Mouse (Mus musculus) C2C12 (cell line): ENCODE data around the gene Elavl1. TPM values are rescaled to one million over a fixed set of nuclear protein-coding genes. Genes with fewer than 3 reads are reported as not detected.

Experiments
- H3K27me3 ChIP-seq: one replicate; pipeline ENCODE4 v1.6.1; 2011; ENCODE audit not compliant: control insufficient read depth, insufficient read depth, insufficient read length
- H3K36me3 ChIP-seq: one replicate; pipeline ENCODE4 v1.6.1; 2011; ENCODE audit not compliant: control insufficient read depth, insufficient read depth
- H3K4me3 ChIP-seq: one replicate; pipeline ENCODE4 v1.5.1; 2011; ENCODE audit warnings: mild to moderate bottlenecking, control low read depth; ENCODE audit not compliant: poor library complexity, insufficient read depth, severe bottlenecking
- H3K79me2 ChIP-seq: one replicate; pipeline ENCODE4 v1.6.1; 2011; ENCODE audit not compliant: control insufficient read depth, insufficient read depth
- H3K79me3 ChIP-seq: one replicate; pipeline ENCODE4 v1.6.1; 2011; ENCODE audit warnings: low read depth, control low read depth
- H3ac ChIP-seq: one replicate; pipeline ENCODE3; 2011; ENCODE audit warnings: low read depth; ENCODE audit not compliant: control insufficient read depth, insufficient read length
- CEBPB ChIP-seq: IDR thresholded peaks from one replicate; pipeline ENCODE4 v1.6.1; 2011; ENCODE audit warnings: low read depth, mild to moderate bottlenecking, control low read depth, moderate library complexity
- CTCF ChIP-seq: IDR thresholded peaks from one replicate; pipeline ENCODE4 v1.5.1; 2011; ENCODE audit not compliant: control insufficient read depth, insufficient read depth, insufficient read length
- FOSL1 ChIP-seq: IDR thresholded peaks from one replicate; pipeline ENCODE4 v1.8.0; 2011; ENCODE audit warnings: mild to moderate bottlenecking, low read length; ENCODE audit not compliant: poor library complexity, insufficient read depth, severe bottlenecking
- MAX ChIP-seq: IDR thresholded peaks from one replicate; pipeline ENCODE4 v1.6.1; 2011; ENCODE audit warnings: mild to moderate bottlenecking, control low read depth
- MYOD1 ChIP-seq: IDR thresholded peaks from one replicate; pipeline ENCODE4 v1.6.1; 2011; ENCODE audit warnings: low read depth; ENCODE audit not compliant: control insufficient read depth, insufficient read length
- MYOG ChIP-seq: IDR thresholded peaks from one replicate; pipeline ENCODE4 v1.6.1; 2011; ENCODE audit not compliant: control insufficient read depth, insufficient read length; ENCODE audit errors: extremely low read depth
- USF1 ChIP-seq: IDR thresholded peaks from one replicate; pipeline ENCODE4 v1.6.1; 2011; ENCODE audit warnings: low read depth, mild to moderate bottlenecking, control low read depth, moderate library complexity
- polyA plus RNA-seq: library from polyadenylated mRNA; unstranded; fragments of >200 nt; fragmentation: generic; extraction: Trizol; gene quantifications from one replicate; pipeline ENCODE4 v1.2.1, GENCODE M21; 2012; ENCODE audit warnings: missing spikeins

Gene Elavl1
- polyA plus RNA-seq, 1 experiment = 63.8 TPM

GRCm38 (mm10) chr8:4247241-4247640, 78.0 kb downstream of the Elavl1 start:
- Histone ChIP-seq H3K36me3 (peaks cover 32% of the 10 kb centered on the region), H3K79me2 (peaks cover 6% of the 10 kb centered on the region), H3K27me3 (no peaks in the 10 kb centered on the region), H3K4me3 (no peak overlapping the region), H3ac (no peak overlapping the region), H3K79me3 (peaks cover 1% of the 10 kb centered on the region)
- TF ChIP-seq MAX (no peak), MYOD1 (no peak), USF1 (no peak), FOSL1 (no peak), CTCF (no peak), CEBPB (no peak), MYOG (no peak)

DNA sequence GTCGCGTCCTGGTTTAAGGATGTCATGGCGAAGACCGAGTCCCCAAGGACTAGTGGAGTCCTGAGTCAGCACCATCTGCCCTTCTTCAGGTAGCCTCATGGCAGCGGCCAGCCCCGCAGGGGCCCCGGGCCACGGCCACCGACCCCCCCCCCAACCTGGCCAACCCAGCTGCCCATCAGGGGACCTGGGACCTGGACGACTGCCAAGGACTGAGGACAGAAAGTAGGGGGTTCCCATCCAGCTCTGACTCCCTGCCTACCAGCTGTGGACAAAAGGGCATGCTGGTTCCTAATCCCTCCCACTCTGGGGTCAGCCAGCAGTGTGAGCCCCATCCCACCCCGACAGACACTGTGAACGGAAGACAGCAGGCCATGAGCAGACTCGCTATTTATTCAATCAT, 79.5 kb downstream of the Elavl1 start:
- Histone ChIP-seq H3K79me3 (peaks cover 13% of the 10 kb centered on the region), H3K27me3 (no peaks in the 10 kb centered on the region), H3ac (no peak overlapping the region), H3K36me3 (peaks cover 32% of the 10 kb centered on the region), H3K79me2 (peaks cover 21% of the 10 kb centered on the region), H3K4me3 (no peak overlapping the region)
- TF ChIP-seq USF1 (no peak), FOSL1 (no peak), MYOD1 (no peak), MAX (no peak), CEBPB (no peak), CTCF (no peak), MYOG (no peak)

- H3K4me3 ChIP-seq = no peak overlapping the region
- H3K27me3 ChIP-seq = no peaks in the 10 kb centered on the region
- peaks cover 27% of the 10 kb centered on the region for H3K79me2 ChIP-seq
- H3K36me3 ChIP-seq = peaks cover 32% of the 10 kb centered on the region
- H3K79me3 ChIP-seq = peaks cover 20% of the 10 kb centered on the region
- TF ChIP-seq FOSL1 (no peak), MYOD1 (no peak), USF1 (no peak), CTCF (no peak)
- no peak overlapping the region for H3ac ChIP-seq
Observed at GRCm38 (mm10) chr8:4245061-4245460, 80.2 kb downstream of the Elavl1 start.

- H3ac ChIP-seq = peak overlapping the region; percentile 80
- TF ChIP-seq MAX (no peak), MYOG (no peak), MYOD1 (no peak), FOSL1 (no peak), USF1 (no peak), CTCF (no peak)
- H3K79me3 ChIP-seq = peaks cover 31% of the 10 kb centered on the region
- peaks cover 14% of the 10 kb centered on the region for H3K36me3 ChIP-seq
- H3K79me2 ChIP-seq = peaks cover 40% of the 10 kb centered on the region
- H3K4me3 ChIP-seq = peak overlapping the region; percentile 65
- H3K27me3 ChIP-seq = no peaks in the 10 kb centered on the region
Observed at GRCm38 (mm10) chr8:4239193-4239890, 85.9 kb downstream of the Elavl1 start.

GRCm38 (mm10) chr8:4238434-4239192, 86.6 kb downstream of the Elavl1 start, which contains the start of the genes Map2k7 and Gm49320:
TSS of gene Map2k7 (plus strand) at chr8:4238740.
TSS of gene Gm49320 (plus strand) at chr8:4238865.
- Histone ChIP-seq H3K36me3 (peaks cover 7% of the 10 kb centered on the region), H3ac (peak within 1 kb of the TSS; percentile 80), H3K27me3 (no peaks in the 10 kb centered on the region), H3K79me2 (peaks cover 40% of the 10 kb centered on the region), H3K79me3 (peaks cover 31% of the 10 kb centered on the region), H3K4me3 (peak within 1 kb of the TSS; percentile 65)
- TF ChIP-seq MAX (peak; percentile 92), CTCF (peak; percentile 33), CEBPB (no peak)
